Mouse (Mus musculus): ENCODE measurements around the gene Nacc1.

- no peak for TF ChIP-seq CTCF (IDR thresholded peaks at IDR 0.05; ENCODE audit: extremely low read depth, insufficient read depth, low read length)
- TF ChIP-seq POLR2A (IDR thresholded peaks at IDR 0.05; ENCODE audit: extremely low read depth, insufficient read depth, low read length), result no peak
Observed at GRCm38 (mm10) chr8:84722530-84722849, 34.8 kb upstream of the Nacc1 start.

Data from cortical plate, adult 2 months (tissue).